Mouse (Mus musculus) duodenum, adult 2 months (tissue): ENCODE results near the gene Mobp. TPM values are rescaled to one million over a fixed set of nuclear protein-coding genes. Genes with fewer than 3 reads are reported as not detected.

Source experiments
- polyA plus RNA-seq: library from polyadenylated mRNA; depleted of rRNA; stranded (reverse); fragments of >200 nt; gene quantifications from 2 replicates; pipeline ENCODE4 v1.2.3, GENCODE M21; 2012; ENCODE audit warnings: low replicate concordance; rRNA removed

The Mobp gene
- polyA plus RNA-seq: not detected in 2 replicates

DNA sequence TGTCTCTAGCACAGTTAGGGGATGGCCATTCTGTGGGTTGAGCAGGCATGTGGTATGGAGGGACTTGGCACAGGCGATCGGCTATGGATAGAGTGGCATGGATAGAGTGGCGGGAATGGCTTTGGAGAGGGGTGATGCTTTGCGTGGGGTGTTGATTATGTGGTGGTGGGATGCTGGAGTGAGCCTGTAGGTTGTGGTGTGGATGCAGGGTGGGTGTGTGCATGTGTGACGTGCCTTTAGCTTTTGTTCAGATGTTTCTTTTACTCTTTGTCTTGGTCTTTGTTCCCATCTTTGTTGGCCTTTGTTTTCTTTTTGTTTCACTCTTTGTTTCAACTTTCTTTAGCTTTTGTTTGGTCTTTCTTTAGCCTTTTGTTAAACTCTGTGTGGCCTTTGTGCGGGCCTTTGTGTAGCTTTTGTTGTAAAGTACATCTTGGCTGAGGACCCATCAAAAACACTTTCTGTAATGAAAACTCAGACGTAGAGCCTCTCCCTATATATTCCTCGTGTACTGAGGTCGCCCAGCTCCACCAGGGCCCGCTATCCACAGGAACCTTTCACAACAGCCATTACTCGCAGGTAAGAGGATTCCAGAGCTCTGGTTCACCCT lies at the start of gene Mobp:
Gene Mobp, plus strand, starts transcription at position 486 of the 607 bp plus-strand sequence.

DNA sequence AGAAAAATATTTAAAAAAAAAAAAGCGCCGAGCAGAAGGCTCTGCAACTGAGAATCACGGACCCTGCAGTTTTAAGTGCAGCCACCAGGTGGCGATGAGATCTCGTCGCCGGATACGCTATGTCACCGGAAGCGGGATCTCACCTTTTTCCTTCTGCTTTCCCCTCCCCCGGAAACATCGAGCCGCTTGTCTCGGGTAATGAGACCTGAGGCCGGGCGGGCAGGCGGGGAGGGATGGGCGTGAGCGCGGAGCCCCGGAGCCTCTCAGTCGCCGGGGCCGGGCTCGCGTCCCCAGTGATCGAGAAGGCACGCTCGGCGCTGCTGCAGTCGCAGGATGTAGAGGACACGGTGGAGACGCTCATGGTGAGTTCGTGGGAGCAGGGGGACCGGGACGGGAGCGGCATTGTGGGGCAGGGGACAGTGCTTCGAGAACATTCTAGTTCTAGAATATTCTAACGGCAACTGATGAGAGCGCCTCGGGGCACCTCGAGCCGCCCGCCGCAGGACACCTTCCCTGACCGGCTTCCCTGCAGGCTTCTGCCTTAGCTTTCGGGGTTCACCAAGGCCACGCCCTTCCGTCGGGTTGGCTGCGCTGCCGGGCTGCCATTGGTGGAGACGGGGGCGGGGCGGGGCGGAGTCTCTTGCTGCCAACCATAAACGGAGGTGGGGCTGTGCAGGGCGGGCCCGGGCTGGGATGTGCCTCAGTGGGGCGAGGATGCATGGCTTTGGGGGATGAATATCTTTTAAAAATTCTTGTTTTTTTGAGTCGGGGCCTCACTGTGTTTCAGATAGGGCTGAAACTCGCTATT lies 39.1 kb upstream of the Mobp start, which contains the start of gene Slc25a38:
Gene Slc25a38, plus strand, starts transcription at position 164 of the 808 bp plus-strand sequence.

DNA sequence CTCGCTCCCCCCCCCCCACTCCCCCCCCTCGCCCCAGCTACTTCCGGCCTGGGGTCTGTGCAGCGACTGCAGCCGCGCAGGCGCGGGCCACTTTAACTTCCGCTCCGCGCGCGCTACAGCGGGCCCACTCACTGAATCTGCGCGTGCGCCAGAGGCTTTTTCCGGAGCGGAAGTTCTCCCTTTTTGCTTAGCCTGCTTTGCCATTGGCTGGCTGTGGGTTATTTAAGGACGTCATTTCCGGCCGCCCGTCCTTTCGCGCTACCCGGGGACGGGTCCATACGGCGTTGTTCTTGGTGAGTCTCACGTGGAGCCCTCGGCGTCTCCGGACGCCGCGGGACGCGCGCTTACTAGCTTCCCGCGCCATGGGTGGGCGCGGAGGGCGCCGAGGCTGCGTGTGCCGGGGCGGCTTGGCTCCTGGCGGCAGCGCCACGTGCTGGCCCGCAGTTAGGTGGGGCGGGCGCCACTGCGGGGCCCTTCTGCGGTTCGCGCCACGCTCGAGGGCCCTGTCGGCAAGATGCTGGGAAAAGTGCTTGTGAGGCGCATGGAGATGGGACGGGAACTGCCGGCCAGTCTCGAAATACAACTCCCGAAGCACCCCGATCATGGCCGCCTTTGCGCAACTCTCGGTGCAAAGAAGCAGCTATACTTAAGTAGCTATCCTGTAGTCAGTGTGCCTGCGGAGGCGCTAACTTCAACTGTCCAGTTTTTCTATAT lies 21.8 kb upstream of the Mobp start, which contains the start of gene Rpsa:
Gene Rpsa, plus strand, starts transcription at position 152 of the 714 bp plus-strand sequence.

Other genes with a start within 250 kb of the Mobp start
- gene Gorasp1, start 212.1 kb upstream of the Mobp start, polyA plus RNA-seq: 14.3 and 19.0 TPM in 2 replicates
- 0.04 TPM in 1 of 2 replicates, not detected in the other for gene Ttc21a, start 212.1 kb upstream of the Mobp start, polyA plus RNA-seq
- gene Csrnp1, start 165.0 kb upstream of the Mobp start, polyA plus RNA-seq: 13.0 and 22.2 TPM in 2 replicates
- 0.05 and 0.14 TPM in 2 replicates for gene Xirp1, start 126.1 kb upstream of the Mobp start, polyA plus RNA-seq
- gene Cx3cr1, start 79.8 kb upstream of the Mobp start, polyA plus RNA-seq: 2.6 and 3.6 TPM in 2 replicates
- 0.21 and 0.24 TPM in 2 replicates for gene Ccr8, start 57.6 kb upstream of the Mobp start, polyA plus RNA-seq
- 17.7 and 32.1 TPM in 2 replicates for gene Slc25a38, start 39.3 kb upstream of the Mobp start, polyA plus RNA-seq
- gene Rpsa, start 22.0 kb upstream of the Mobp start, polyA plus RNA-seq: 2,514 and 3,065 TPM in 2 replicates
- 1.2 and 2.5 TPM in 2 replicates for gene Myrip, start 151.8 kb downstream of the Mobp start, polyA plus RNA-seq